20 mouse cellular contexts compared by ENCODE assay signal in genomic region chr11:58812001-58812400, GRCm38 (mm10). TPM values are rescaled to one million over a fixed set of nuclear protein-coding genes. Genes with fewer than 3 reads are reported as not detected.
A peak's percentile ranks its signal among the peaks of the same experiment; 100 is the strongest.
DNase-seq lines count a peak whose midpoint lies in the region; TF ChIP-seq lines count a peak whose summit lies in the region.
"Had no signal": no experiment of that assay in that cellular context is flagged by ENCODE, and none has a peak within 500 bp of the region (broad histone marks: within the 10 kb centered on the region; RNA-seq: fewer than 3 reads in every experiment).

No protein-coding gene starts in this region.

- TF ChIP-seq CTCF in layer of hippocampus, adult 2 months (conservative IDR thresholded peaks at IDR 0.05) = peak; percentile 63
- TF ChIP-seq CTCF in bone marrow, adult 2 months (IDR thresholded peaks at IDR 0.05; ENCODE audit: control insufficient read depth, insufficient read depth, low read length) = peak; percentile 33; the same call in 1 of the 2 replicates

- 5% methylated on average over 1 of the region's 1 CpGs for WGBS in bone marrow, adult 2 months

- no peak for DNase-seq in layer of hippocampus, adult 2 months (ENCODE audit: low spot score in 2 of 2)
- DNase-seq in layer of hippocampus, postnatal 36 days = no peak
- DNase-seq in 416B (ENCODE audit: low read depth) = peak; percentile 9
- DNase-seq in B cell, adult 2 months = peak; percentile 18 to 22
- no peak for DNase-seq in ovary, postnatal 36 days (ENCODE audit: low spot score)
- DNase-seq in retina, postnatal 1 day = no peak
- DNase-seq: cerebellum, adult 18-20 months; heart, postnatal 14 days; kidney, postnatal 4 days; thymus, postnatal 25 days had no signal

- no peak overlapping the region for H3K4me3 ChIP-seq in layer of hippocampus, adult 2 months
- no peak overlapping the region for H3K4me3 ChIP-seq in bone marrow, adult 2 months (replicated peaks; ENCODE audit: control insufficient read depth, low read depth, low read length)
- H3K4me3 ChIP-seq: liver, embryonic 15.5 days had no signal

- no peak for TF ChIP-seq POLR2A in bone marrow, adult 2 months (IDR thresholded peaks at IDR 0.05; ENCODE audit: borderline replicate concordance, control insufficient read depth, low read depth, low read length)

- no peaks in the 10 kb centered on the region for H3K4me1 ChIP-seq in bone marrow, adult 2 months (ENCODE audit: control insufficient read depth, insufficient read depth, low read length)
- H3K4me1 ChIP-seq: liver, embryonic 15.5 days had no signal

- H3K27ac ChIP-seq in layer of hippocampus, adult 2 months = no peak overlapping the region
- H3K27ac ChIP-seq in bone marrow, adult 2 months (ENCODE audit: control insufficient read depth, insufficient read depth, low read depth, low read length, poor library complexity) = no peak overlapping the region
- H3K27ac ChIP-seq: liver, embryonic 15.5 days had no signal

RNA-seq across cellular contexts. Expression of gene Olfr313, which starts 2.8 kb away (rescaled TPM):
- not detected for total RNA-seq in layer of hippocampus, adult 2 months (2021)
- not detected for total RNA-seq in layer of hippocampus, postnatal 36 days (2021)
- not detected in 2 replicates for polyA plus RNA-seq in bone marrow, adult 2 months (2011; ENCODE audit: insufficient read depth, insufficient read length, low replicate concordance, missing spikeins)
- total RNA-seq: adrenal gland, postnatal 4 days; gastrocnemius, postnatal 4 days; heart, postnatal 14 days; left cerebral cortex, adult 8-10 months; megakaryocyte, adult 5-6 weeks had no signal
- polyA plus RNA-seq: embryonic facial prominence, embryonic 11.5 days; forebrain, embryonic 14.5 days; inflammation-experienced regulatory T-cells, adult 6 months; liver, embryonic 15.5 days; spleen, adult 2 months had no signal

RNA-seq across cellular contexts. Expression of gene Fam183b, which starts 10.2 kb away (rescaled TPM):
- total RNA-seq in layer of hippocampus, adult 2 months (2021) = 1 to 10 TPM; 6.3 to 7.5 TPM
- 1 to 10 TPM; 5.9 to 7.5 TPM for total RNA-seq in layer of hippocampus, postnatal 36 days (2021)
- not detected in 2 replicates for polyA plus RNA-seq in bone marrow, adult 2 months (2011; ENCODE audit: insufficient read depth, insufficient read length, low replicate concordance, missing spikeins)
- total RNA-seq: heart, postnatal 14 days; megakaryocyte, adult 5-6 weeks had no signal
- polyA plus RNA-seq: inflammation-experienced regulatory T-cells, adult 6 months; liver, embryonic 15.5 days; spleen, adult 2 months had no signal

RNA-seq across cellular contexts. Expression of gene Olfr312, which starts 17.0 kb away (rescaled TPM):
- not detected for total RNA-seq in layer of hippocampus, adult 2 months (2021)
- total RNA-seq in layer of hippocampus, postnatal 36 days (2021) = not detected
- not detected in 2 replicates for polyA plus RNA-seq in bone marrow, adult 2 months (2011; ENCODE audit: insufficient read depth, insufficient read length, low replicate concordance, missing spikeins)
- total RNA-seq: adrenal gland, postnatal 4 days; gastrocnemius, postnatal 4 days; heart, postnatal 14 days; left cerebral cortex, adult 8-10 months; megakaryocyte, adult 5-6 weeks had no signal
- polyA plus RNA-seq: embryonic facial prominence, embryonic 11.5 days; forebrain, embryonic 14.5 days; liver, embryonic 15.5 days; spleen, adult 2 months had no signal

RNA-seq across cellular contexts. Expression of gene Olfr311, which starts 27.1 kb away (rescaled TPM):
- not detected for total RNA-seq in layer of hippocampus, adult 2 months (2021)
- not detected for total RNA-seq in layer of hippocampus, postnatal 36 days (2021)
- not detected in 2 replicates for polyA plus RNA-seq in bone marrow, adult 2 months (2011; ENCODE audit: insufficient read depth, insufficient read length, low replicate concordance, missing spikeins)
- total RNA-seq: adrenal gland, postnatal 4 days; gastrocnemius, postnatal 4 days; heart, postnatal 14 days; left cerebral cortex, adult 8-10 months; megakaryocyte, adult 5-6 weeks had no signal
- polyA plus RNA-seq: embryonic facial prominence, embryonic 11.5 days; forebrain, embryonic 14.5 days; inflammation-experienced regulatory T-cells, adult 6 months; liver, embryonic 15.5 days; spleen, adult 2 months had no signal

RNA-seq across cellular contexts. Expression of gene Olfr314, which starts 29.2 kb away (rescaled TPM):
- total RNA-seq in layer of hippocampus, adult 2 months (2021) = not detected
- not detected for total RNA-seq in layer of hippocampus, postnatal 36 days (2021)
- polyA plus RNA-seq in bone marrow, adult 2 months (2011; ENCODE audit: insufficient read depth, insufficient read length, low replicate concordance, missing spikeins) = not detected in 2 replicates
- total RNA-seq: adrenal gland, postnatal 4 days; gastrocnemius, postnatal 4 days; heart, postnatal 14 days; left cerebral cortex, adult 8-10 months; megakaryocyte, adult 5-6 weeks had no signal
- polyA plus RNA-seq: embryonic facial prominence, embryonic 11.5 days; forebrain, embryonic 14.5 days; inflammation-experienced regulatory T-cells, adult 6 months; liver, embryonic 15.5 days; spleen, adult 2 months had no signal

Comparison
In these comparisons a context has a peak if more than half of its experiments do, and no peak if none do; other contexts are left out.
1. DNase-seq: peak in 416B (single experiment) and B cell, adult 2 months (2 of 2); none in layer of hippocampus, adult 2 months (0 of 2), layer of hippocampus, postnatal 36 days (0 of 2), ovary, postnatal 36 days (single experiment) and retina, postnatal 1 day (single experiment).